Mouse (Mus musculus) thymus, postnatal 10 days (tissue): ENCODE measurements at regions not wholly inside any gene's neighbourhood (a gene's known extent, or its start where the extent isn't known, plus 50 kb on each side); places are given as distances from the start of the nearest gene placed in this dataset.
A peak's percentile ranks its signal among the peaks of the same experiment; 100 is the strongest.

ENCODE experiments used
- DNase-seq, 2 experiments: peaks; one replicate each; pipeline ENCODE4 v3.0.0; 2021; ENCODE audit warnings: low spot score in 2 of 2

- peak in 1 of 2 experiments; percentile 2 for DNase-seq
Observed at GRCm38 (mm10) chr14:42055451-42055850, 61.7 kb downstream of the Gm7951 start.
